Mouse (Mus musculus) MEL (cell line): Measurements from ENCODE around the gene Krt88. TPM values are rescaled to one million over a fixed set of nuclear protein-coding genes. Genes with fewer than 3 reads are reported as not detected.

Experiments used
- DNase-seq: peaks from one replicate; pipeline ENCODE4 v3.0.0; 2011; ENCODE audit warnings: low read depth, low spot score
- H3K27ac ChIP-seq: 2 replicates; pipeline ENCODE4 v1.5.1; 2012; ENCODE audit warnings: low read depth, mild to moderate bottlenecking, control low read depth, low read length, moderate library complexity; ENCODE audit not compliant: control insufficient read depth
- H3K27me3 ChIP-seq, 2 experiments: fragments of 150-350 bp in 1 of 2; sonication (generic) in 1 of 2; 2 replicates each; pipeline ENCODE4 v1.6.1; 2012; ENCODE audit warnings: low read length in 2 of 2, mild to moderate bottlenecking in 2 of 2, improper control_type of control experiment in 1 of 2, moderate library complexity in 1 of 2; ENCODE audit not compliant: insufficient read depth in 2 of 2, control insufficient read depth in 1 of 2
- H3K36me3 ChIP-seq, 2 experiments: 2 replicates each; pipeline ENCODE4 v1.6.1; 2012 to 2014; ENCODE audit warnings: low read length in 2 of 2, improper control_type of control experiment in 1 of 2, inconsistent platforms in 1 of 2, mild to moderate bottlenecking in 1 of 2; ENCODE audit not compliant: insufficient read depth in 2 of 2, control insufficient read depth in 1 of 2
- H3K4me1 ChIP-seq, 2 experiments: fragments of 150-350 bp in 1 of 2; sonication (generic) in 1 of 2; 2 replicates each; pipeline ENCODE4 v1.6.1; 2012; ENCODE audit warnings: low read length in 2 of 2, improper control_type of control experiment in 1 of 2, mild to moderate bottlenecking in 1 of 2; ENCODE audit not compliant: insufficient read depth in 2 of 2, control insufficient read depth in 1 of 2
- H3K4me3 ChIP-seq, 2 experiments: fragments of 150-350 bp in 1 of 2; sonication (generic) in 1 of 2; 2 replicates each; pipeline ENCODE4 v1.5.1; 2012; ENCODE audit warnings: low read depth in 2 of 2, low read length in 2 of 2, mild to moderate bottlenecking in 2 of 2, moderate library complexity in 2 of 2, control low read depth in 1 of 2, improper control_type of control experiment in 1 of 2; ENCODE audit not compliant: control insufficient read depth in 1 of 2, insufficient read depth in 1 of 2
- H3K79me2 ChIP-seq: 2 replicates; pipeline ENCODE4 v1.6.1; 2012; ENCODE audit warnings: mild to moderate bottlenecking, low read length, moderate library complexity; ENCODE audit not compliant: control insufficient read depth, poor library complexity, insufficient read depth
- H3K9ac ChIP-seq: 2 replicates; pipeline ENCODE4 v1.6.1; 2012; ENCODE audit warnings: low read depth, mild to moderate bottlenecking, control low read depth, low read length, moderate library complexity; ENCODE audit not compliant: control insufficient read depth, poor library complexity, severe bottlenecking
- H3K9me3 ChIP-seq: fragments of 150-350 bp; sonication (generic); replicated peaks from 2 replicates; pipeline ENCODE4 v1.6.1; 2012; ENCODE audit warnings: mild to moderate bottlenecking, low read length, improper control_type of control experiment, moderate library complexity; ENCODE audit not compliant: insufficient read depth
- E2F4 ChIP-seq: IDR thresholded peaks from 2 replicates; pipeline ENCODE4 v1.6.1; 2011; ENCODE audit warnings: low read depth, low read length, improper control_type of control experiment, borderline replicate concordance
- GABPA ChIP-seq: IDR thresholded peaks from 2 replicates; pipeline ENCODE4 v1.6.1; 2012; ENCODE audit warnings: low read depth, mild to moderate bottlenecking, inconsistent platforms, low read length, improper control_type of control experiment, moderate library complexity
- JUND ChIP-seq: IDR thresholded peaks from 2 replicates; pipeline ENCODE4 v1.6.1; 2011; ENCODE audit warnings: low read depth, mild to moderate bottlenecking, improper control_type of control experiment, low read length
- KAT2A ChIP-seq: conservative IDR thresholded peaks from 2 replicates; pipeline ENCODE4 v1.6.1; 2012; ENCODE audit warnings: low read depth, low read length, improper control_type of control experiment, inconsistent platforms
- MAZ ChIP-seq: IDR thresholded peaks from 2 replicates; pipeline ENCODE4 v1.6.1; 2012; ENCODE audit warnings: low read depth, mild to moderate bottlenecking, inconsistent platforms, low read length, improper control_type of control experiment
- MEF2A ChIP-seq: IDR thresholded peaks from 2 replicates; pipeline ENCODE4 v1.6.1; 2014; ENCODE audit warnings: low read depth, mild to moderate bottlenecking, inconsistent platforms, low read length, improper control_type of control experiment; ENCODE audit not compliant: poor library complexity, insufficient replicate concordance, severe bottlenecking; ENCODE audit errors: extremely low read depth
- MXI1 ChIP-seq: IDR thresholded peaks from 2 replicates; pipeline ENCODE4 v1.6.1; 2011; ENCODE audit warnings: mild to moderate bottlenecking, low read depth, low read length, improper control_type of control experiment
- MYB ChIP-seq: IDR thresholded peaks from 2 replicates; pipeline ENCODE4 v1.6.1; 2011; ENCODE audit warnings: mild to moderate bottlenecking, low read depth, low read length, improper control_type of control experiment
- POLR2AphosphoS2 ChIP-seq: IDR thresholded peaks from 2 replicates; pipeline ENCODE4 v1.6.1; 2011; ENCODE audit warnings: low read length, improper control_type of control experiment
- RCOR1 ChIP-seq: IDR thresholded peaks from 2 replicates; pipeline ENCODE4 v1.6.1; 2012; ENCODE audit warnings: low read depth, mild to moderate bottlenecking, inconsistent platforms, low read length, improper control_type of control experiment
- TBP ChIP-seq: IDR thresholded peaks from 2 replicates; pipeline ENCODE4 v1.8.0; 2011; ENCODE audit warnings: low read depth, low read length, improper control_type of control experiment
- ZKSCAN1 ChIP-seq: IDR thresholded peaks from 2 replicates; pipeline ENCODE4 v1.6.1; 2012; ENCODE audit warnings: low read depth, mild to moderate bottlenecking, inconsistent platforms, low read length, improper control_type of control experiment, moderate library complexity
- polyA plus RNA-seq, 2 experiments: library from polyadenylated mRNA; stranded (reverse) in 1 of 2; unstranded in 1 of 2; fragments of >175 nt in 1 of 2; fragments of >200 nt in 1 of 2; gene quantifications; 2 replicates each; pipeline versions ENCODE4 v1.2.1 to v1.2.4; 2012; ENCODE audit warnings: low replicate concordance in 2 of 2, low read depth in 1 of 2; ENCODE audit not compliant: insufficient read length in 2 of 2, insufficient read depth in 1 of 2, missing spikeins in 1 of 2
- total RNA-seq: library from RNA; depleted of rRNA; stranded (reverse); fragments of 300-350 nt; gene quantifications from 2 replicates; pipeline ENCODE4 v1.2.3, GENCODE M21; 2012

The Krt88 gene
- total and polyA plus RNA-seq, 3 experiments, result not detected

DNA sequence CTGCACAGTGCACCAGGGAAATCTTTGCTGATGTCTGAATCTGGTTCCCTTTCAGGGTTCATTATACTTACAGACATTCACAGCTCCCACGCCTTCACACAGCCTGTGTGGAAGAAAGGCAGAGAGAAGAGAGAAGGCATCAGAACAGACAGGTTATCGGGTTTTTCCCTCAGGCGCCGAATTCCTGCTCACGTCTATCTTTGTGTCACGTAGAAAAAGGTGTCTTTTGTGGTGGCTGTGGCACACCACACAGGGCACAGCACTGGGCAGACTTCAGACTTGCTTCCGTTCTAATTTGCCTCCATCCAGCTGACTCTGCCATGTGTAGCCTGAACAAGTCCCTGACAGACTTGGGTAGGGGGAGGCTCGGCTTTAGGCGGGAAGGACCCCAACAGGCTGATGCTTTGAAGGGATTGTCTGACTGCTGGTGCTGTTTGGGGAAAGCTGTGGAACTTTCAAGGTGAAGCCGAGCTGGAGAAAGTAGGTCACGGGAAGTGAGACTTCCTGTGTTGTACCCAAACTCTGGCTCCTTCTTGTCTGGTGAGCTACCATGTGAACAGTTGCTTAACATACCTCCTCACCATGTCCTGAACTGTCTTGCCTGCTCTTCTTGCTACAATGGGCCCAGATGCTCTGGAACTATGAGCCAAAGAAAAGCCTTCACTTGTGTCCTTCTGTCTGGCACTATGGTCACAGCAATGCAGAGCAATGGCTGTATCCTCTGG is 38.5 kb downstream of the Krt88 start:
- Histone ChIP-seq H3K36me3 (no peaks in the 10 kb centered on the region), H3K27ac (no peak overlapping the region)
- TF ChIP-seq MYB, result no peak
- no peak for TF ChIP-seq KAT2A
- no peak for TF ChIP-seq MAZ
- TF ChIP-seq POLR2AphosphoS2, result no peak
- TF ChIP-seq GABPA, result no peak
- TF ChIP-seq, all 39 proteins: peak for 0
- no peaks in the 10 kb centered on the region for H3K4me1 ChIP-seq
- no peaks in the 10 kb centered on the region for H3K9me3 ChIP-seq
- H3K4me3 ChIP-seq, result no peak overlapping the region
- DNase-seq, result no peak
- H3K79me2 ChIP-seq, result no peaks in the 10 kb centered on the region
- no peak overlapping the region for H3K9ac ChIP-seq
- no peaks in the 10 kb centered on the region for H3K27me3 ChIP-seq

DNA sequence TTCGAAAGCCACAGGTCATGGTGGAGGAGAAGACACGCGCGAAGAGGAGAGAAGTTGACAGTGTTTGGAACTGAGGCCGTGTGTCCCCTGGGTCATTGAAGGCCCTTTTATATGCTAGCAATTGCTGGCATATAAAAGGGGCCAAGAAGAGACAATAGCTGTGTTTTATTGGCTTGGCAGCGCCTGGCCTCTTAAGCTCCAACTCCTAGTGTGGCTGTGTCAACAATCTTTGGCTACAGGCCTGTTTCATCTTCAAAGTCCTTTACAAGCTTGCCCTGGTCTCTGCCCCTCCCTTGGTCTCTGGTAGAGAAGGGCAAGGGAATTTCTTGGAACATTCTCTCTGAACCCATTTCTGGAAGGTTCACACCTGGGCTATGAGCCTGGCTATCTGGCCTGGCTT is 43.9 kb downstream of the Krt88 start, which contains the start of gene Krt83:
Gene Krt83 (minus strand): TSS at position 82 of the 400 bp plus-strand sequence.
- no peak for TF ChIP-seq ZKSCAN1
- no peak for TF ChIP-seq JUND
- TF ChIP-seq MEF2A, result no peak
- no peak for TF ChIP-seq TBP
- TF ChIP-seq RCOR1, result no peak

DNA sequence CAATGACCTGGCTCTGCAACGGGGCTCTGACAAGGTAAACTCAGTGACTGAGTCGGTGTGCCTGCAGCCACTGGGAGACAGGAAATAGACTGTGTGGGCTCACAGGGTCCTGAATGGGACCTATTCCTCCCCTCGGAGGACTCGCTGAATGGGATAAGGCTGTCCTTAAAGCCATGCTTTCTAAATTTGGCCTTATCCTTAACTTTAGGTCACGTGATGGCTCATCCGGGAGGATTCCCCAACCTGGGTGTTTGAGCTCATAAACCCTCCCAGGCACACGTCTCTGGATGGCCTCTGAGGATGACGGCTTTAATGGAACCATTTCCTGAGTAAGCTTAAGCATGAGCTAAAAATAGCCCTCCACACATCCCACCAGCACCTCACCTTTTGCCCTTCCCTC is 45.2 kb downstream of the Krt88 start:
- Histone ChIP-seq H3K27ac (no peak overlapping the region), H3K9me3 (no peaks in the 10 kb centered on the region), H3K4me3 (no peak overlapping the region), H3K27me3 (no peaks in the 10 kb centered on the region), H3K9ac (no peak overlapping the region), H3K79me2 (no peaks in the 10 kb centered on the region), H3K36me3 (no peaks in the 10 kb centered on the region), H3K4me1 (no peaks in the 10 kb centered on the region)
- DNase-seq, result no peak
- no peak for TF ChIP-seq MAZ
- TF ChIP-seq MYB, result no peak
- no peak for TF ChIP-seq MXI1
- TF ChIP-seq TBP, result no peak
- TF ChIP-seq E2F4, result no peak

More for the DNA sequence above, 43.9 kb downstream of the Krt88 start, which contains the start of gene Krt83:
- DNase-seq, result no peak
- Histone ChIP-seq H3K9me3 (no peaks in the 10 kb centered on the region), H3K36me3 (no peaks in the 10 kb centered on the region), H3K9ac (no peak within 1 kb of the TSS), H3K4me1 (no peaks in the 10 kb centered on the region), H3K4me3 (no peak within 1 kb of the TSS), H3K27ac (no peak within 1 kb of the TSS), H3K79me2 (no peaks in the 10 kb centered on the region), H3K27me3 (no peaks in the 10 kb centered on the region)
